Mouse (Mus musculus) thymus, adult 2 months (tissue): ENCODE measurements around the gene Gucy2d. TPM values are rescaled to one million over a fixed set of nuclear protein-coding genes. Genes with fewer than 3 reads are reported as not detected.
A peak's percentile ranks its signal among the peaks of the same experiment; 100 is the strongest.

Source experiments
- DNase-seq: peaks from one replicate; pipeline ENCODE4 v3.0.0; 2021
- H3K27ac ChIP-seq: fragments of 200-500 bp; 2 replicates; pipeline ENCODE4 v1.5.1; 2012; ENCODE audit warnings: low read length, control low read depth; ENCODE audit not compliant: control insufficient read depth, insufficient read depth
- H3K27me3 ChIP-seq: fragments of 200-500 bp; 2 replicates; pipeline ENCODE4 v1.6.1; 2012; ENCODE audit warnings: mild to moderate bottlenecking, low read length, moderate library complexity, mixed read lengths; ENCODE audit not compliant: control insufficient read depth, insufficient read depth
- H3K36me3 ChIP-seq: fragments of 200-500 bp; 2 replicates; pipeline ENCODE4 v1.6.1; 2012; ENCODE audit warnings: mild to moderate bottlenecking, low read length, moderate library complexity; ENCODE audit not compliant: control insufficient read depth, insufficient read depth
- H3K4me1 ChIP-seq: fragments of 200-500 bp; replicated peaks from 2 replicates; pipeline ENCODE4 v1.6.1; 2012; ENCODE audit warnings: low read length; ENCODE audit not compliant: control insufficient read depth, insufficient read depth
- H3K4me3 ChIP-seq: fragments of 200-500 bp; 2 replicates; pipeline ENCODE4 v1.5.1; 2012; ENCODE audit warnings: mild to moderate bottlenecking, low read length, control low read depth, moderate library complexity; ENCODE audit not compliant: control insufficient read depth, insufficient read depth
- CTCF ChIP-seq: fragments of 200-500 bp; IDR thresholded peaks from 2 replicates; pipeline ENCODE4 v1.5.1; 2012; ENCODE audit warnings: mild to moderate bottlenecking, control low read depth, low read length, moderate library complexity, borderline replicate concordance; ENCODE audit not compliant: control insufficient read depth, poor library complexity, insufficient read depth; ENCODE audit errors: extremely low read depth
- POLR2A ChIP-seq: fragments of 200-500 bp; IDR thresholded peaks from 2 replicates; pipeline ENCODE4 v1.6.1; 2012; ENCODE audit warnings: mild to moderate bottlenecking, low read length, control low read depth, moderate library complexity; ENCODE audit not compliant: control insufficient read depth, poor library complexity, insufficient read depth; ENCODE audit errors: extremely low read depth
- WGBS: fragments of 180-500 bp; shearing (Covaris S2); methylation state at CpG from one replicate; pipeline ENCODE4 v1.1.7; 2018; 5-methylcytosine and 5-hydroxymethylcytosine counted together
- polyA plus RNA-seq: library from polyadenylated mRNA; depleted of rRNA; stranded (reverse); fragments of >200 nt; gene quantifications from 2 replicates; pipeline ENCODE4 v1.2.3, GENCODE M21; 2012

The Gucy2d gene
- polyA plus RNA-seq, 1 experiment = 0.22 TPM

- TF ChIP-seq POLR2A (no peak), CTCF (no peak)
- no peaks in the 10 kb centered on the region for H3K4me1 ChIP-seq
- WGBS = 87% methylated on average over 3 of the region's 3 CpGs
- H3K27me3 ChIP-seq = no peaks in the 10 kb centered on the region
- H3K4me3 ChIP-seq = no peak overlapping the region
- no peak overlapping the region for H3K27ac ChIP-seq
- DNase-seq = no peak
- no peaks in the 10 kb centered on the region for H3K36me3 ChIP-seq
These were observed 6.7 kb downstream of the Gucy2d start for GRCm38 (mm10) chr7:98446873-98447272.

- 73% methylated on average over 11 of the region's 11 CpGs for WGBS
- Histone ChIP-seq H3K27me3 (no peaks in the 10 kb centered on the region), H3K36me3 (no peaks in the 10 kb centered on the region), H3K4me3 (no peak overlapping the region), H3K4me1 (no peaks in the 10 kb centered on the region), H3K27ac (no peak overlapping the region)
- DNase-seq = peak; percentile 34
- TF ChIP-seq CTCF (no peak), POLR2A (no peak)
These were observed 7.5 kb downstream of the Gucy2d start for GRCm38 (mm10) chr7:98447585-98448308.

GRCm38 (mm10) chr7:98448309-98448630 lies 8.1 kb downstream of the Gucy2d start:
- TF ChIP-seq CTCF = no peak
- TF ChIP-seq POLR2A = no peak
- Histone ChIP-seq H3K4me3 (no peak overlapping the region), H3K27ac (no peak overlapping the region)

GRCm38 (mm10) chr7:98449696-98450095 lies 9.5 kb downstream of the Gucy2d start:
- H3K27ac ChIP-seq = no peak overlapping the region
- no peak for TF ChIP-seq POLR2A
- TF ChIP-seq CTCF = no peak
- H3K36me3 ChIP-seq = no peaks in the 10 kb centered on the region
- H3K4me1 ChIP-seq = no peaks in the 10 kb centered on the region
- H3K27me3 ChIP-seq = no peaks in the 10 kb centered on the region
- 96% methylated on average over 9 of the region's 9 CpGs for WGBS
- no peak overlapping the region for H3K4me3 ChIP-seq
- DNase-seq = no peak

More at GRCm38 (mm10) chr7:98448309-98448630, 8.1 kb downstream of the Gucy2d start:
- Histone ChIP-seq H3K27me3 (no peaks in the 10 kb centered on the region), H3K4me1 (no peaks in the 10 kb centered on the region), H3K36me3 (no peaks in the 10 kb centered on the region)
- no peak for DNase-seq
- 90% methylated on average over 5 of the region's 5 CpGs for whole genome bisulfite sequencing

- 91% methylated on average over 10 of the region's 10 CpGs for WGBS
- Histone ChIP-seq H3K36me3 (no peaks in the 10 kb centered on the region), H3K4me3 (no peak overlapping the region), H3K27me3 (no peaks in the 10 kb centered on the region), H3K27ac (no peak overlapping the region), H3K4me1 (no peaks in the 10 kb centered on the region)
- TF ChIP-seq POLR2A (no peak), CTCF (no peak)
- no peak for DNase-seq
These were observed 14.3 kb downstream of the Gucy2d start for GRCm38 (mm10) chr7:98454397-98455120.

GRCm38 (mm10) chr7:98460319-98460718 lies 20.1 kb downstream of the Gucy2d start:
- 85% methylated on average over 7 of the region's 7 CpGs for WGBS
- Histone ChIP-seq H3K36me3 (no peaks in the 10 kb centered on the region), H3K4me1 (no peaks in the 10 kb centered on the region), H3K27me3 (no peaks in the 10 kb centered on the region), H3K27ac (no peak overlapping the region), H3K4me3 (no peak overlapping the region)
- DNase-seq = no peak
- TF ChIP-seq POLR2A = no peak
- TF ChIP-seq CTCF = no peak

- DNase-seq = peak; percentile 63
- Histone ChIP-seq H3K36me3 (no peaks in the 10 kb centered on the region), H3K27ac (no peak overlapping the region), H3K27me3 (no peaks in the 10 kb centered on the region), H3K4me1 (peaks cover 28% of the 10 kb centered on the region), H3K4me3 (no peak overlapping the region)
- 1% methylated on average over 3 of the region's 3 CpGs for WGBS
- TF ChIP-seq CTCF (no peak), POLR2A (no peak)
These were observed 28.9 kb downstream of the Gucy2d start for GRCm38 (mm10) chr7:98469089-98469488.
